ENCODE assay signal across 31 mouse cellular contexts in the genomic region with DNA sequence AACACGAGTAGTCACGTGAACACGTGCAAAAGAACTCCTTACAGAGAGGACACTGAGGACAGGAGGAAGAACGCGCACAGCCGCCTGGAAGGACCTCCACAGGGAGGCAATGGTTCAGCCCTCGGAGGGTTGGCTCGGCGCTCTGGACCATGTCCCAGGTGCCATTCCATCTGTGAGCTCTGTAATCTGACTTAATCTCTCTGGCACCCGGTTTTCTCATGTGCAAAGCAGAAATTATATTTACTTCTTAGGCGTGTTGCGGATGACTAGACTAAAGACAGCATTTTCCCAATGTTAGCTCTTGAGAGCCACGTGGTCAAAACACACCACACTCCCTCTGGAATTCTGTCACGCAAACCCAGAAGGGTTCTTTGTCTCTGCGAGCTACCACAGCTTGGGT. TPM values are rescaled to one million over a fixed set of nuclear protein-coding genes. Genes with fewer than 3 reads are reported as not detected.
DNase-seq lines count a peak whose midpoint lies in the region; ATAC-seq and TF ChIP-seq lines count a peak whose summit lies in the region.
"Had no signal": no experiment of that assay in that cellular context is flagged by ENCODE, and none has a peak within 500 bp of the region (broad histone marks: within the 10 kb centered on the region; RNA-seq: fewer than 3 reads in every experiment).

No protein-coding gene starts in this region.

- no peaks in the 10 kb centered on the region for H3K27me3 ChIP-seq in kidney, postnatal 0 days (ENCODE audit: insufficient read depth, low read length)
- H3K27me3 ChIP-seq: hindbrain, embryonic 15.5 days; limb, embryonic 15.5 days; neural tube, embryonic 12.5 days; stomach, embryonic 15.5 days had no signal

- H3K27ac ChIP-seq in kidney, postnatal 0 days = peak overlapping the region; percentile 25; the same call in 1 of the 2 replicates
- H3K27ac ChIP-seq: hindbrain, embryonic 15.5 days; limb, embryonic 15.5 days; liver, embryonic 14.5 days; neural tube, embryonic 12.5 days; stomach, embryonic 15.5 days had no signal

- H3K9me3 ChIP-seq in kidney, postnatal 0 days (replicated peaks; ENCODE audit: low read length) = no peaks in the 10 kb centered on the region
- H3K9me3 ChIP-seq: hindbrain, embryonic 15.5 days; limb, embryonic 15.5 days; neural tube, embryonic 12.5 days; stomach, embryonic 15.5 days had no signal

- no peak overlapping the region for H3K4me3 ChIP-seq in kidney, postnatal 0 days (replicated peaks; ENCODE audit: low read depth, low read length)
- H3K4me3 ChIP-seq: hindbrain, embryonic 15.5 days; limb, embryonic 15.5 days; megakaryocyte, embryonic 14.5 days; neural tube, embryonic 12.5 days; stomach, embryonic 15.5 days had no signal

- peak; percentile 44 to 53 for DNase-seq in cerebellum, postnatal 14 days
- no peak for DNase-seq in cerebellum, adult 9-10 months
- peak; percentile 33 for DNase-seq in gastrocnemius, postnatal 10 days
- DNase-seq in gastrocnemius, adult 8-10 months (ENCODE audit: low spot score in 2 of 2) = no peak
- DNase-seq in kidney, postnatal 0 days (ENCODE audit: low spot score) = no peak
- no peak for DNase-seq in kidney, postnatal 4 days
- peak; percentile 49 to 56 for DNase-seq in right cerebral cortex, postnatal 10 days (ENCODE audit: low spot score in 2 of 2)
- no peak for DNase-seq in right cerebral cortex, adult 2 months (ENCODE audit: low spot score in 2 of 2)
- DNase-seq: adrenal gland, postnatal 14 days; heart, adult 11 months; layer of hippocampus, postnatal 36 days; lung, embryonic 14.5 days; lung, postnatal 36 days; midbrain, embryonic 14.5 days; thymus, adult 2 months; thymus, postnatal 4 days had no signal

- 77% methylated on average over 15 of the region's 15 CpGs for WGBS in kidney, postnatal 0 days

- H3K36me3 ChIP-seq in kidney, postnatal 0 days (ENCODE audit: insufficient read depth, low read length) = no peaks in the 10 kb centered on the region
- H3K36me3 ChIP-seq: hindbrain, embryonic 15.5 days; limb, embryonic 15.5 days; neural tube, embryonic 12.5 days; stomach, embryonic 15.5 days had no signal

- ATAC-seq in kidney, postnatal 0 days (replicated peaks; ENCODE audit: low FRiP score, low read depth) = no peak
- ATAC-seq: CD4-positive, CD25-positive, alpha-beta regulatory T cell, adult 4 months had no signal

- no peak for TF ChIP-seq CTCF in kidney, postnatal 0 days (IDR thresholded peaks at IDR 0.05; ENCODE audit: low read depth)

- no peak overlapping the region for H3K9ac ChIP-seq in kidney, postnatal 0 days (ENCODE audit: low read depth, low read length)
- H3K9ac ChIP-seq: hindbrain, embryonic 15.5 days; limb, embryonic 15.5 days; liver, embryonic 14.5 days; lung, embryonic 14.5 days; neural tube, embryonic 12.5 days; stomach, embryonic 15.5 days had no signal

- no peaks in the 10 kb centered on the region for H3K4me1 ChIP-seq in kidney, postnatal 0 days (replicated peaks; ENCODE audit: insufficient read depth, low read length)
- H3K4me1 ChIP-seq: hindbrain, embryonic 15.5 days; limb, embryonic 15.5 days; neural tube, embryonic 12.5 days; stomach, embryonic 15.5 days had no signal

- H3K4me2 ChIP-seq in kidney, postnatal 0 days (ENCODE audit: low read length) = no peak overlapping the region
- H3K4me2 ChIP-seq: heart, embryonic 11.5 days; hindbrain, embryonic 15.5 days; limb, embryonic 15.5 days; lung, embryonic 14.5 days; neural tube, embryonic 12.5 days; stomach, embryonic 15.5 days had no signal

RNA-seq across cellular contexts. Expression of a gene that starts 7.8 kb away (rescaled TPM):
- total RNA-seq in gastrocnemius, postnatal 10 days (2021) = not detected
- total RNA-seq in gastrocnemius, adult 8-10 months (2022) = not detected
- polyA plus RNA-seq in kidney, postnatal 0 days (2015; fragmentation: Nextera tagmentation; extraction: Ambion mirVana) = 15.9 and 17.7 TPM in 2 replicates
- total RNA-seq: adrenal gland, postnatal 14 days; hematopoietic stem cell, adult 5-6 weeks; layer of hippocampus, adult 8-10 months; layer of hippocampus, postnatal 36 days; left cerebral cortex, postnatal 36 days had no signal
- polyA plus RNA-seq: brain, embryonic 14.5 days; CD4-positive, CD25-positive, alpha-beta regulatory T cell, adult 4 months; embryonic facial prominence, embryonic 11.5 days; forebrain, embryonic 11.5 days; heart, embryonic 11.5 days; heart, postnatal 0 days; midbrain, embryonic 14.5 days; neural tube, embryonic 12.5 days had no signal

RNA-seq across cellular contexts. Expression of a gene that starts 13.6 kb away (rescaled TPM):
- total RNA-seq in gastrocnemius, postnatal 10 days (2021) = 1 to 10 TPM; 3.8 to 4.5 TPM
- 10 to 100 TPM; 10.2 to 16.9 (median 12.0) TPM for total RNA-seq in gastrocnemius, adult 8-10 months (2022)
- 10.2 and 10.8 TPM in 2 replicates for polyA plus RNA-seq in kidney, postnatal 0 days (2015; fragmentation: Nextera tagmentation; extraction: Ambion mirVana)

RNA-seq across cellular contexts. Expression of a gene that starts 45.4 kb away (rescaled TPM):
- 1 to 10 TPM; 7.0 to 7.4 TPM for total RNA-seq in gastrocnemius, postnatal 10 days (2021)
- total RNA-seq in gastrocnemius, adult 8-10 months (2022) = 10 to 100 TPM; 16.6 to 22.7 (median 19.5) TPM
- polyA plus RNA-seq in kidney, postnatal 0 days (2015; fragmentation: Nextera tagmentation; extraction: Ambion mirVana) = 3.1 and 3.5 TPM in 2 replicates

Comparison
In these comparisons a context has a peak if more than half of its experiments do, and no peak if none do; other contexts are left out.
1. DNase-seq: peak in cerebellum, postnatal 14 days (2 of 2), gastrocnemius, postnatal 10 days (single experiment) and right cerebral cortex, postnatal 10 days (2 of 2); none in cerebellum, adult 9-10 months (single experiment), gastrocnemius, adult 8-10 months (0 of 2), kidney, postnatal 0 days (single experiment), kidney, postnatal 4 days (0 of 2) and right cerebral cortex, adult 2 months (0 of 2).